Mouse (Mus musculus) intestine, postnatal 0 days (tissue): ENCODE results near the gene Esf1. TPM values are rescaled to one million over a fixed set of nuclear protein-coding genes. Genes with fewer than 3 reads are reported as not detected.

Experiments
- ATAC-seq: fragments of 200-750 bp; cut with Nextera tagmentation; 2 replicates; pipeline ENCODE4 v1.8.0; 2017; ENCODE audit warnings: mild to moderate bottlenecking, moderate TSS enrichment, moderate library complexity
- H3K27ac ChIP-seq: fragments of 300-500 bp; sonication (generic); 2 replicates; pipeline ENCODE4 v1.5.1; 2014; ENCODE audit warnings: mild to moderate bottlenecking, low read depth, low read length, moderate library complexity
- H3K27me3 ChIP-seq: fragments of 300-500 bp; sonication (generic); replicated peaks from 2 replicates; pipeline ENCODE4 v1.6.1; 2014; ENCODE audit warnings: low read length, mixed read lengths; ENCODE audit not compliant: control insufficient read depth, insufficient read depth
- H3K36me3 ChIP-seq: fragments of 300-500 bp; sonication (generic); 2 replicates; pipeline ENCODE4 v1.6.1; 2014; ENCODE audit warnings: mild to moderate bottlenecking, moderate library complexity; ENCODE audit not compliant: control insufficient read depth, insufficient read depth
- H3K4me1 ChIP-seq: fragments of 300-500 bp; sonication (generic); replicated peaks from 2 replicates; pipeline ENCODE4 v1.6.1; 2014; ENCODE audit warnings: antibody characterized with exemption, low read length, mixed read lengths; ENCODE audit not compliant: control insufficient read depth, insufficient read depth
- H3K4me2 ChIP-seq: fragments of 300-500 bp; sonication (generic); replicated peaks from 2 replicates; pipeline ENCODE4 v1.6.1; 2014; ENCODE audit warnings: low read depth, mild to moderate bottlenecking, moderate library complexity
- H3K4me3 ChIP-seq: fragments of 300-500 bp; sonication (generic); 2 replicates; pipeline ENCODE4 v1.5.1; 2014; ENCODE audit warnings: low read depth, low read length
- H3K9ac ChIP-seq: fragments of 300-500 bp; sonication (generic); 2 replicates; pipeline ENCODE4 v1.6.1; 2014; ENCODE audit warnings: mild to moderate bottlenecking, low read depth, low read length
- H3K9me3 ChIP-seq: fragments of 300-500 bp; sonication (generic); 2 replicates; pipeline ENCODE4 v1.6.1; 2016; ENCODE audit warnings: mixed run types; ENCODE audit not compliant: control insufficient read depth
- CTCF ChIP-seq: sonication (generic); IDR thresholded peaks from 2 replicates; pipeline ENCODE4 v1.5.1; 2016; ENCODE audit warnings: low read depth, mild to moderate bottlenecking, control low read depth, antibody characterized with exemption, moderate library complexity
- WGBS: fragments of 180-500 bp; shearing (Covaris S2); extraction: QIAGEN DNeasy Blood & Tissue Kit; methylation state at CpG from one replicate; pipeline ENCODE4 v1.1.7; 2014; 5-methylcytosine and 5-hydroxymethylcytosine counted together
- polyA plus RNA-seq: library from polyadenylated mRNA; unstranded; fragments of >200 nt; fragmentation: Nextera tagmentation; extraction: Ambion mirVana; gene quantifications from 2 replicates; pipeline ENCODE4 v1.2.1, GENCODE M21; 2015

Esf1 gene
- polyA plus RNA-seq, 1 experiment from 2014 or later = 12.0 TPM

GRCm38 (mm10) chr2:140078600-140079280 lies 91.6 kb downstream of the Esf1 start:
- no peaks in the 10 kb centered on the region for H3K4me1 ChIP-seq
- no peaks in the 10 kb centered on the region for H3K27me3 ChIP-seq
- no peak overlapping the region for H3K27ac ChIP-seq
- no peak overlapping the region for H3K4me3 ChIP-seq
- 64% methylated on average over 6 of the region's 6 CpGs for WGBS
- no peak for TF ChIP-seq CTCF
- no peaks in the 10 kb centered on the region for H3K9me3 ChIP-seq
- no peaks in the 10 kb centered on the region for H3K36me3 ChIP-seq
- ATAC-seq = no peak
- H3K4me2 ChIP-seq = no peak overlapping the region
- no peak overlapping the region for H3K9ac ChIP-seq

DNA sequence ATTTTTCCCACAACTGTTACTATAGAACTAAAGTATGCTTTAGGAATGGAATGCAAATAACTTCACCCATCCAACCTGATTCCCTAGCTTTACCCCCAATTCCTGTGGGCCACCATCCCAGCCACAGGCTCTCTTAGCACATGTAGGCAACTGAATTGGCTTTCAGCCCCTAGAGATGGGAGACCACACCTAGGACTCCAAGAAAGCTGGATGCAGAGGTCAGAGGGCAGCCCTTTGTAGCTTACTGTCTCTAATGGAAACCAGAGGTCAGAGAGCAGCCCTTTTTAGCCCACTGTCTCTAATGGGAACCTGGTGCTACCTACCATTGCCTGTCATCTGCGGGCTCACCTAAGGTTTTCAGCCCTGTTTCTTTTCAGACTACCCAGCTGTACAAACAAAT lies 92.9 kb downstream of the Esf1 start:
- no peaks in the 10 kb centered on the region for H3K27me3 ChIP-seq
- no peak for TF ChIP-seq CTCF
- no peak overlapping the region for H3K9ac ChIP-seq
- H3K4me1 ChIP-seq = no peaks in the 10 kb centered on the region
- no peak overlapping the region for H3K4me2 ChIP-seq
- WGBS = 36% methylated on average over 1 of the region's 1 CpGs
- H3K4me3 ChIP-seq = no peak overlapping the region
- H3K36me3 ChIP-seq = no peaks in the 10 kb centered on the region
- no peak for ATAC-seq
- no peak overlapping the region for H3K27ac ChIP-seq
- no peaks in the 10 kb centered on the region for H3K9me3 ChIP-seq

GRCm38 (mm10) chr2:140075150-140075549 lies 95.2 kb downstream of the Esf1 start:
- H3K27me3 ChIP-seq = no peaks in the 10 kb centered on the region
- 73% methylated on average over 3 of the region's 3 CpGs for WGBS
- no peaks in the 10 kb centered on the region for H3K36me3 ChIP-seq
- no peaks in the 10 kb centered on the region for H3K4me1 ChIP-seq
- H3K4me2 ChIP-seq = no peak overlapping the region
- no peak overlapping the region for H3K4me3 ChIP-seq
- no peak overlapping the region for H3K27ac ChIP-seq
- H3K9me3 ChIP-seq = no peaks in the 10 kb centered on the region
- no peak for TF ChIP-seq CTCF
- H3K9ac ChIP-seq = no peak overlapping the region
- no peak for ATAC-seq

Other genes with a start within 250 kb of the Esf1 start
- 9.4 and 10.5 TPM in 2 replicates for gene Tasp1, start 103.8 kb downstream of the Esf1 start, polyA plus RNA-seq
- gene Gm17374, start 18.5 kb downstream of the Esf1 start, polyA plus RNA-seq = not detected in 2 replicates
- 12.8 and 13.3 TPM in 2 replicates for gene Ndufaf5, start 85 bp upstream of the Esf1 start, polyA plus RNA-seq
- not detected in 2 replicates for gene Sel1l2, start 219.1 kb upstream of the Esf1 start, polyA plus RNA-seq
- gene Macrod2, start 224.7 kb upstream of the Esf1 start, polyA plus RNA-seq = 25.7 and 28.3 TPM in 2 replicates